Mouse (Mus musculus): ENCODE results near the gene Wdfy3. TPM values are rescaled to one million over a fixed set of nuclear protein-coding genes. Genes with fewer than 3 reads are reported as not detected.
A peak's percentile ranks its signal among the peaks of the same experiment; 100 is the strongest.

The Wdfy3 gene
- total and polyA plus RNA-seq, 2 experiments from 2014 or later: 5.2 to 25.8 TPM

- 85% methylated on average over 4 of the region's 4 CpGs for WGBS
- Histone ChIP-seq H3K4me3 (ENCODE audit: low read depth, low read length) (no peak overlapping the region), H3K9ac (replicated peaks; ENCODE audit: low read depth, low read length) (no peak overlapping the region), H3K36me3 (replicated peaks; ENCODE audit: control insufficient read depth, insufficient read depth, low read length) (peaks cover 74% of the 10 kb centered on the region), H3K4me2 (ENCODE audit: low read depth, low read length) (no peak overlapping the region), H3K9me3 (replicated peaks; ENCODE audit: control insufficient read depth, low read length) (no peaks in the 10 kb centered on the region), H3K27ac (ENCODE audit: low read depth) (no peak overlapping the region), H3K4me1 (ENCODE audit: control insufficient read depth, insufficient read depth) (no peaks in the 10 kb centered on the region), H3K27me3 (ENCODE audit: control insufficient read depth, insufficient read depth, low read length) (no peaks in the 10 kb centered on the region)
- no peak for TF ChIP-seq CTCF (IDR thresholded peaks at IDR 0.05; ENCODE audit: low read depth)
- TF ChIP-seq EP300 (IDR thresholded peaks at IDR 0.05; ENCODE audit: low read depth): no peak
- ATAC-seq (ENCODE audit: insufficient read depth, low read depth) (no peak), DNase-seq (ENCODE audit: low spot score) (no peak)
Observed at GRCm38 (mm10) chr5:101879914-101880313, 189.8 kb downstream of the Wdfy3 start.

- no peak overlapping the region for H3K4me2 ChIP-seq (ENCODE audit: low read depth, low read length)
- peaks cover 72% of the 10 kb centered on the region for H3K36me3 ChIP-seq (replicated peaks; ENCODE audit: control insufficient read depth, insufficient read depth, low read length)
- no peak overlapping the region for H3K27ac ChIP-seq (ENCODE audit: low read depth)
- H3K9ac ChIP-seq (replicated peaks; ENCODE audit: low read depth, low read length): no peak overlapping the region
- no peaks in the 10 kb centered on the region for H3K4me1 ChIP-seq (ENCODE audit: control insufficient read depth, insufficient read depth)
- no peaks in the 10 kb centered on the region for H3K27me3 ChIP-seq (ENCODE audit: control insufficient read depth, insufficient read depth, low read length)
- TF ChIP-seq CTCF (IDR thresholded peaks at IDR 0.05; ENCODE audit: low read depth) (peak; percentile 22; the same call in 1 of the 2 replicates), EP300 (IDR thresholded peaks at IDR 0.05; ENCODE audit: low read depth) (no peak)
- no peaks in the 10 kb centered on the region for H3K9me3 ChIP-seq (replicated peaks; ENCODE audit: control insufficient read depth, low read length)
- no peak overlapping the region for H3K4me3 ChIP-seq (ENCODE audit: low read depth, low read length)
- ATAC-seq (ENCODE audit: insufficient read depth, low read depth) (peak; percentile 63; the same call in 1 of the 2 replicates), DNase-seq (ENCODE audit: low spot score) (no peak)
- WGBS: 33% methylated on average over 9 of the region's 9 CpGs
Observed at GRCm38 (mm10) chr5:101878403-101878802, 191.3 kb downstream of the Wdfy3 start.

GRCm38 (mm10) chr5:101876185-101876584 is 193.5 kb downstream of the Wdfy3 start:
- Histone ChIP-seq H3K27me3 (ENCODE audit: control insufficient read depth, insufficient read depth, low read length) (no peaks in the 10 kb centered on the region), H3K4me3 (ENCODE audit: low read depth, low read length) (no peak overlapping the region), H3K9ac (replicated peaks; ENCODE audit: low read depth, low read length) (no peak overlapping the region), H3K9me3 (replicated peaks; ENCODE audit: control insufficient read depth, low read length) (no peaks in the 10 kb centered on the region), H3K36me3 (replicated peaks; ENCODE audit: control insufficient read depth, insufficient read depth, low read length) (peaks cover 73% of the 10 kb centered on the region), H3K4me1 (ENCODE audit: control insufficient read depth, insufficient read depth) (no peaks in the 10 kb centered on the region), H3K4me2 (ENCODE audit: low read depth, low read length) (no peak overlapping the region), H3K27ac (ENCODE audit: low read depth) (no peak overlapping the region)
- 83% methylated on average over 4 of the region's 4 CpGs for WGBS
- TF ChIP-seq EP300 (IDR thresholded peaks at IDR 0.05; ENCODE audit: low read depth) (no peak), CTCF (IDR thresholded peaks at IDR 0.05; ENCODE audit: low read depth) (no peak)
- DNase-seq (ENCODE audit: low spot score) (no peak), ATAC-seq (ENCODE audit: insufficient read depth, low read depth) (no peak)

- no peak for ATAC-seq (ENCODE audit: insufficient read depth, low read depth)
- Histone ChIP-seq H3K27me3 (ENCODE audit: control insufficient read depth, insufficient read depth, low read length) (no peaks in the 10 kb centered on the region), H3K36me3 (replicated peaks; ENCODE audit: control insufficient read depth, insufficient read depth, low read length) (peaks cover 91% of the 10 kb centered on the region), H3K4me3 (ENCODE audit: low read depth, low read length) (no peak overlapping the region), H3K9me3 (replicated peaks; ENCODE audit: control insufficient read depth, low read length) (no peaks in the 10 kb centered on the region), H3K4me1 (ENCODE audit: control insufficient read depth, insufficient read depth) (no peaks in the 10 kb centered on the region), H3K9ac (replicated peaks; ENCODE audit: low read depth, low read length) (no peak overlapping the region), H3K27ac (ENCODE audit: low read depth) (no peak overlapping the region), H3K4me2 (ENCODE audit: low read depth, low read length) (no peak overlapping the region)
- DNase-seq (ENCODE audit: low spot score): no peak
- TF ChIP-seq EP300 (IDR thresholded peaks at IDR 0.05; ENCODE audit: low read depth) (no peak), CTCF (IDR thresholded peaks at IDR 0.05; ENCODE audit: low read depth) (no peak)
- WGBS: 63% methylated on average over 2 of the region's 2 CpGs
Observed at GRCm38 (mm10) chr5:101866722-101867121, 203.0 kb downstream of the Wdfy3 start.

GRCm38 (mm10) chr5:101863946-101864345 is 205.8 kb downstream of the Wdfy3 start:
- Histone ChIP-seq H3K27ac (ENCODE audit: low read depth) (no peak overlapping the region), H3K4me3 (ENCODE audit: low read depth, low read length) (no peak overlapping the region), H3K9me3 (replicated peaks; ENCODE audit: control insufficient read depth, low read length) (no peaks in the 10 kb centered on the region), H3K4me1 (ENCODE audit: control insufficient read depth, insufficient read depth) (no peaks in the 10 kb centered on the region), H3K4me2 (ENCODE audit: low read depth, low read length) (no peak overlapping the region), H3K36me3 (replicated peaks; ENCODE audit: control insufficient read depth, insufficient read depth, low read length) (peaks cover 85% of the 10 kb centered on the region), H3K27me3 (ENCODE audit: control insufficient read depth, insufficient read depth, low read length) (no peaks in the 10 kb centered on the region), H3K9ac (replicated peaks; ENCODE audit: low read depth, low read length) (no peak overlapping the region)
- DNase-seq (ENCODE audit: low spot score) (no peak), ATAC-seq (ENCODE audit: insufficient read depth, low read depth) (no peak)
- WGBS: 90% methylated on average over 6 of the region's 6 CpGs
- no peak for TF ChIP-seq EP300 (IDR thresholded peaks at IDR 0.05; ENCODE audit: low read depth)
- no peak for TF ChIP-seq CTCF (IDR thresholded peaks at IDR 0.05; ENCODE audit: low read depth)

GRCm38 (mm10) chr5:101862651-101863050 is 207.1 kb downstream of the Wdfy3 start:
- 84% methylated on average over 8 of the region's 8 CpGs for WGBS
- Histone ChIP-seq H3K9ac (replicated peaks; ENCODE audit: low read depth, low read length) (no peak overlapping the region), H3K27ac (ENCODE audit: low read depth) (no peak overlapping the region), H3K27me3 (ENCODE audit: control insufficient read depth, insufficient read depth, low read length) (no peaks in the 10 kb centered on the region), H3K4me3 (ENCODE audit: low read depth, low read length) (no peak overlapping the region), H3K4me2 (ENCODE audit: low read depth, low read length) (no peak overlapping the region), H3K4me1 (ENCODE audit: control insufficient read depth, insufficient read depth) (no peaks in the 10 kb centered on the region), H3K9me3 (replicated peaks; ENCODE audit: control insufficient read depth, low read length) (no peaks in the 10 kb centered on the region), H3K36me3 (replicated peaks; ENCODE audit: control insufficient read depth, insufficient read depth, low read length) (peaks cover 83% of the 10 kb centered on the region)
- TF ChIP-seq EP300 (IDR thresholded peaks at IDR 0.05; ENCODE audit: low read depth): no peak
- no peak for TF ChIP-seq CTCF (IDR thresholded peaks at IDR 0.05; ENCODE audit: low read depth)
- no peak for ATAC-seq (ENCODE audit: insufficient read depth, low read depth)
- DNase-seq (ENCODE audit: low spot score): no peak

Data from heart, postnatal 0 days (tissue).